Mouse (Mus musculus): ENCODE data around the gene Tapbpl.

GRCm38 (mm10) chr6:125175469-125175868 lies 56.2 kb downstream of the Tapbpl start:
- TF ChIP-seq CTCF (IDR thresholded peaks at IDR 0.05) (no peak), POLR2A (IDR thresholded peaks at IDR 0.05; ENCODE audit: insufficient read depth, low read depth, low read length) (no peak), EP300 (IDR thresholded peaks at IDR 0.05; ENCODE audit: insufficient read depth, low read depth, low read length) (no peak)

All from heart, adult 2 months (tissue).